Mouse (Mus musculus) left cerebral cortex, postnatal 14 days (tissue): Measurements from ENCODE around the gene R3hdm4. TPM values are rescaled to one million over a fixed set of nuclear protein-coding genes. Genes with fewer than 3 reads are reported as not detected.

Experiments
- DNase-seq, 2 experiments: peaks; one replicate each; pipeline ENCODE4 v3.0.0; 2021 to 2022; ENCODE audit warnings: low spot score in 2 of 2, mixed read lengths in 1 of 2
- intact Hi-C: fragments of 180-260 bp; cut with DNase I; formaldehyde crosslinking; loops from one replicate; pipeline ENCODE4 v1.15.1; 2025
- microRNA-seq, 2 experiments: library from miRNA; unstranded; fragments of <30 nt; microRNA quantifications; one replicate each; pipeline ENCODE4 v1.2.0; 2022
- total RNA-seq, 2 experiments: library from RNA; stranded (reverse); gene quantifications; 2 replicates each; pipeline ENCODE4 v1.2.3; 2021

R3hdm4 gene
- total RNA-seq, 2 experiments from 2014 or later = 438 to 440 TPM

GRCm38 (mm10) chr10:79860079-79860911 is 60.7 kb downstream of the R3hdm4 start:
- intact Hi-C loops = no loop called here
- DNase-seq = no peak

Small RNAs within 50 kb of the gene (microRNA-seq; reads per million reads assigned to microRNA genes)
- 0 reads per million in 2 experiments for gene Mir6910

Other genes with a start within 250 kb of the R3hdm4 start
- 10 to 100 TPM; 64.2 to 70.3 TPM for gene Cdc34, start 239.0 kb downstream of the R3hdm4 start, total RNA-seq
- 1 to 10 TPM in 1 of 2 experiments, under 1 TPM in 1; 0.81 to 1.6 TPM for gene Gzmm, start 232.2 kb downstream of the R3hdm4 start, total RNA-seq
- 100 to 1,000 TPM; 785 to 820 TPM for gene Bsg, start 216.7 kb downstream of the R3hdm4 start, total RNA-seq
- gene Hcn2, start 204.6 kb downstream of the R3hdm4 start, total RNA-seq = 10 to 100 TPM; 93.4 to 99.2 TPM
- 10 to 100 TPM; 43.8 to 45.4 TPM for gene Polrmt, start 174.6 kb downstream of the R3hdm4 start, total RNA-seq
- 1 to 10 TPM; 1.4 to 2.1 TPM for gene Fgf22, start 166.1 kb downstream of the R3hdm4 start, total RNA-seq
- gene Rnf126, start 154.3 kb downstream of the R3hdm4 start, total RNA-seq = 10 to 100 TPM; 95.4 to 97.1 TPM
- 1 to 10 TPM; 1.7 to 2.2 TPM for gene Fstl3, start 143.9 kb downstream of the R3hdm4 start, total RNA-seq
- gene Prss57, start 130.2 kb downstream of the R3hdm4 start, total RNA-seq = 1 to 10 TPM in 1 of 2 experiments, under 1 TPM in 1; 0.17 to 1.1 TPM
- gene Palm, start 127.6 kb downstream of the R3hdm4 start, total RNA-seq = 100 to 1,000 TPM; 398 to 410 TPM
- gene Misp, start 100.2 kb downstream of the R3hdm4 start, total RNA-seq = under 1 TPM; 0.59 to 0.72 TPM
- 10 to 100 TPM; 52.1 to 61.1 TPM for gene Ptbp1, start 66.8 kb downstream of the R3hdm4 start, total RNA-seq
- 1 to 10 TPM; 2.3 to 3.1 TPM for gene Prtn3, start 46.7 kb downstream of the R3hdm4 start, total RNA-seq
- 10 to 100 TPM; 68.3 to 71.2 TPM for gene Plppr3, start 46.6 kb downstream of the R3hdm4 start, total RNA-seq
- gene Elane, start 35.0 kb downstream of the R3hdm4 start, total RNA-seq = not detected
- not detected for gene Cfd, start 30.4 kb downstream of the R3hdm4 start, total RNA-seq
- 10 to 100 TPM; 55.0 to 66.5 TPM for gene Med16, start 12.3 kb downstream of the R3hdm4 start, total RNA-seq
- gene Gm26602, start 10.4 kb downstream of the R3hdm4 start, total RNA-seq = not detected
- gene Kiss1r, start 4.2 kb downstream of the R3hdm4 start, total RNA-seq = 1 to 10 TPM; 5.7 to 7.6 TPM
- gene Arid3a, start 5.8 kb upstream of the R3hdm4 start, total RNA-seq = 1 to 10 TPM; 5.4 to 7.0 TPM
- 10 to 100 TPM; 45.3 to 46.5 TPM for gene Wdr18, start 38.9 kb upstream of the R3hdm4 start, total RNA-seq
- under 1 TPM; 0.21 to 0.40 TPM for gene Grin3b, start 49.5 kb upstream of the R3hdm4 start, total RNA-seq
- 100 to 1,000 TPM; 140 to 152 TPM for gene Tmem259, start 63.1 kb upstream of the R3hdm4 start, total RNA-seq
- 10 to 100 TPM in 1 of 2 experiments, 1 to 10 TPM in 1; 9.5 to 11.9 TPM for gene Cnn2, start 67.4 kb upstream of the R3hdm4 start, total RNA-seq
- gene Abca7, start 75.3 kb upstream of the R3hdm4 start, total RNA-seq = 10 to 100 TPM; 10.9 TPM
- 1 to 10 TPM; 3.3 to 4.0 TPM for gene Arhgap45, start 95.4 kb upstream of the R3hdm4 start, total RNA-seq
- 10 to 100 TPM; 66.9 to 68.9 TPM for gene Polr2e, start 118.6 kb upstream of the R3hdm4 start, total RNA-seq
- 100 to 1,000 TPM; 462 to 482 TPM for gene Gpx4, start 126.0 kb upstream of the R3hdm4 start, total RNA-seq
- gene Sbno2, start 184.4 kb upstream of the R3hdm4 start, total RNA-seq = 10 to 100 TPM; 19.2 to 19.3 TPM
- 10 to 100 TPM; 86.2 to 90.8 TPM for gene Stk11, start 194.6 kb upstream of the R3hdm4 start, total RNA-seq
- gene Atp5d, start 217.4 kb upstream of the R3hdm4 start, total RNA-seq = 100 to 1,000 TPM; 403 to 424 TPM
- 100 to 1,000 TPM; 437 to 473 TPM for gene Cbarp, start 219.6 kb upstream of the R3hdm4 start, total RNA-seq
- 10 to 100 TPM; 94.0 to 96.3 TPM for gene Midn, start 227.1 kb upstream of the R3hdm4 start, total RNA-seq
- 100 to 1,000 TPM in 1 of 2 experiments, 10 to 100 TPM in 1; 95.6 to 111 TPM for gene Cirbp, start 244.8 kb upstream of the R3hdm4 start, total RNA-seq